Mouse (Mus musculus): ENCODE measurements around the gene Elfn1. TPM values are rescaled to one million over a fixed set of nuclear protein-coding genes. Genes with fewer than 3 reads are reported as not detected.

Elfn1 gene
- total RNA-seq, 1 experiment from 2014 or later: not detected

DNA sequence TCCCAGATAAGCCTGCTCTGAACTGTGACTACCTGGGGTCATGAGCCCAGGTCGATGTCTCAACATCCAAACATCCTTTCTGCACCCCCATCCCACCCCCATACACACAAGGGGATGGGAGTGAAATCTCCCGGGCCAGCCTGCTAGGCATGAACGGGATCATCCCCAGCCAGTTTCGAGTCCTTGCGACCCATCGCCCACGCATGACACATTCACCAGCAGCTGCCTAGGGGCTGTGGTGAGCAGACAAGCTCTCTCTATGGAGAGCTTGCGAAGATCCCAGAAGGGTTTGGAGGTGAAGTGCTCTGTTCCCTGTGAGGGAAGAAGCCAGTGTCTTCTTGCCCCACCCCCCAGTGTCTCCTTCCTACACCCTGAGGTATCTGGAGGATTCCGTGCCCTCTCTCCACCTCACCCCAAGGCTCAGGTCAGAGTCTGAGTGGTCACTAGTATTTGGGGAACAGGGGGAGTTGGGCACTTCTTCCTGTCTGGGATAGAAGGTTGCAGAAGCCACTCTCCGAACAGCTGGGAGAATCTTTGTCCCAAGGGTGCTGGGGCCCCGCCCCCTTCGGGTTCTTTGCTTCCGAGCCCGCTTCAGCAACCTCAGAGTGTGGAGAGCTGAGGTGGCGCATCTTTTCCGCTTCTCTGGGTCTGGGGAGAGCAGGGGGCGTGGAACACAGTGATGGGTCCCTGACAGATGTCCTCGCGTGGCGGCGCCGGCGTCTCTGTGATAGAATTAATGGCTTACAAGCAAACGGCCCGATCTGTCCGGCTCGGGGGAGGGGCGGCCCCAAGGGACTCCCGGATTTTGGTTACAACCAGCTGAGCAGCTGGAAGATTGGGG lies 2.2 kb downstream of the Elfn1 start:
- 0 out of 2 replicates have a peak, but pooled peaks have one; percentile 9 for ATAC-seq (replicated peaks; ENCODE audit: low read depth, poor library complexity, severe bottlenecking)

DNA sequence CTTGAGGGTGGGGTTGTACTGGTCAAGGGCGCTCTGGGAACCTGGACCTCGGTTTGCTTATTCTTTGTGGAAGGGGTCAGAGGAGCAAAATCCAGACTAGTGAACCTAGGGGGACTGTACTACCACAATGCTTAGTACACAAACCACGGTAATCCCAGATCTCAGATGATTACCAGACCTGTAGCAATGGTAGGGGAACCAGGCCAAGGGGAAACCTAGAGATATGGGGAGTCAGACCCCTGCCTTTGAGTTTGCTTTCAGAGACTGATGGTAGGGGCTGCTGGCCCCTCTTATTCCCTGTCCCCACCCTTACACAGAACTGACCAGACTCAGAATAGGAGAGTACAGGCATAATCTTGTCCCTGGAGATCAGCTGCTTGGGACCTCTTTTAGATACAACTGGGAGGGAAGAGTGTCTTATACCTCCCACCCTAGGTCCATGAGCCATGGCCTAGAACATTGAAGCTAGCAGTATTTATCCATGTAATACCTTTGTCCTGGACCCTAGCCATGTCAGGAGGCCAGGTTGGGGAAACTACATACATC lies 3.1 kb downstream of the Elfn1 start:
- no peak for ATAC-seq (replicated peaks; ENCODE audit: low read depth, poor library complexity, severe bottlenecking)

DNA sequence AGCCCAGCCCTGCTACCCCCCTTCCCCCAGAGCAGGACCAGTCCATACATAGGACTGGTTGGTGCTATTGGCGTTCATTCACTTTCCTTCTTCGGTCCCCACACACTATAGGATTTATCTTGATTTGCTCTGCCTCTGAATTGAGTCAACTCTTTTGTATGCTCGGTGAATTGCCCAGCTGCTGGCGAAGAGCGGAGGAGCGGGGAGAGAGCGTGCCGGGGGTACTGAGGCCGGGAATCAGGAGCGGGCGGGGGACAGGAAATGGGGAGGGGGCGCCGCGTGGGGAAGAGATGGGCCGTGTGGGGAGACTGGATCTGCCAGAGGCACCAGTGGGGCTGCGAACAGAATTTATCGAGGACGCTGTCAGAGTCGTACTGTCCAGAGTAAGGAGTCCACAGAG lies 3.8 kb downstream of the Elfn1 start:
- no peak for ATAC-seq (replicated peaks; ENCODE audit: low read depth, poor library complexity, severe bottlenecking)

DNA sequence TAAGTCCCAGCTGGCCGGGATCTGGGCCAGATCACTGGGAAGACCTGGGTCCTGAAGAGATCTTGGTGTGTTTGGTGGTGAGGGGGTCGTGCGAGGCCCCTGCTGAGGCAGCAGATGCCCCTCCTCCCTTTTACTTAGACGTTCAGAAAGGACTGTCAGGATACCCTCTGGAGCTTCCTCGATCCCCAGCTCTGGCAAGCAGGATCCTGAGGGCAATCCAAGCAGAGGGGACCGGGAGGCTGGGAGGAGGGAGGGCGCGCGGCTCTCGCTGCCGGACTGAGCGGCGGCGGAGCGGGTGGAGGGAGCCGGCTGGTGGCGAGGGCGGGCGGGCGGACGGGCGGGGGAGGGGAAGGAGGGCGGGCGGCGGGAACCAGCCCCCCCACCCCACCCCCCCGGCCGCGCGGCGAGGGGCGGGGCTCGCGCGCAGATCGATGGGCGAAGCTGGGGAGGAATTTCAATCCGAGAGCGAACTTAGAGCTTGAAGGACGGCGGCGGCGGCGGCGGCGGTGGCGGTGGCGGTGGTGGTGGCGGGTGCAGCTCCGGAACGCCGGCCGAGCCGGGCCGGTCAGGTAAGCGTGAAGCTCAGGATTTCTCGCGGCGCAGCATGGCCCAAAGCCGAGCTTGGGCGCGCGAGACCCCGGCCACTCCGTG lies 4.5 kb downstream of the Elfn1 start:
- no peak for ATAC-seq (replicated peaks; ENCODE audit: low read depth, poor library complexity, severe bottlenecking)

DNA sequence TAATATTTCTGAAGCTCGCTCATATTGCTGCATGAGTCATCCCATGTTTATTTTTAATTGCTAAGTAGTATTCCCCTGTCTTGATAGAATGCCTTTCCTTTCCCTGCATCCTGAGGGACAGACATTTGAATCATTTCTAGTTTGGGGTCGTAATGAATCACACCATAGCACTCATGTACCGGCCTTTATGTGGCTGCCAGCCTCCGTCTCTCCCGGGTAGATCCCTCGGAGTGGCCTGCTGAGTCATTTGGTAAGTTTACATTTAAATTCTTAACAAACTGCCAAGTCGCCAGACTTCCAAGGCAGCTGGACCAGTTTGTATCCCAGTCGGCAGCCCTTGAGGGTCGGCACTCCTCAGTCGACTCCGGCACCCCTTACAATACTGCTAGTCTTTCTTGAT lies 13.9 kb downstream of the Elfn1 start:
- ATAC-seq (replicated peaks; ENCODE audit: low read depth, poor library complexity, severe bottlenecking): no peak

- no peak for ATAC-seq (replicated peaks; ENCODE audit: low read depth, poor library complexity, severe bottlenecking)
These were observed 16.1 kb downstream of the Elfn1 start for GRCm38 (mm10) chr5:139923867-139924266.

- ATAC-seq (replicated peaks; ENCODE audit: low read depth, poor library complexity, severe bottlenecking): no peak
These were observed 22.4 kb downstream of the Elfn1 start for GRCm38 (mm10) chr5:139930102-139930501.

DNA sequence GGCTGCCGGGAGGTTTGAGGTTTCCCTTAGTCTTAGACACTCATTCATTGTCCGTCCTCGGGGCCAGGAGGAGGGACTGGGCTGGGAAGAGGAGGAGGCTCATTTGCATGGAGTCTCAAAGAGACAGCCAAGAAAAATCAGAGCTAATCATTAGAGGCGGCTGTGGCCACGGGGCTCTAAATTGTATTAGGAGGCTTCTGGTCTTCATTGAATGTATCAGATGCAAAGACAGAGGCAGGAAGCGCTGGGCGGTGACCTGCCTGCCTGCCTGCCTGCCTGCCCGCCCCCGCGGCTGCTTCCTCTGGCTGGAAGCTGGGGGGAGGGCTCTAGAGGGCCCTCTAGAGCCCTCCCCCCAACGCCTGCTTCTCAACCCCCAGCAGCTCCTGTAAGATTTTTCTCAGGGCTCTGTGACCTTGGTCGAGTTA lies 23.2 kb downstream of the Elfn1 start:
- ATAC-seq (replicated peaks; ENCODE audit: low read depth, poor library complexity, severe bottlenecking): peak; percentile 34

DNA sequence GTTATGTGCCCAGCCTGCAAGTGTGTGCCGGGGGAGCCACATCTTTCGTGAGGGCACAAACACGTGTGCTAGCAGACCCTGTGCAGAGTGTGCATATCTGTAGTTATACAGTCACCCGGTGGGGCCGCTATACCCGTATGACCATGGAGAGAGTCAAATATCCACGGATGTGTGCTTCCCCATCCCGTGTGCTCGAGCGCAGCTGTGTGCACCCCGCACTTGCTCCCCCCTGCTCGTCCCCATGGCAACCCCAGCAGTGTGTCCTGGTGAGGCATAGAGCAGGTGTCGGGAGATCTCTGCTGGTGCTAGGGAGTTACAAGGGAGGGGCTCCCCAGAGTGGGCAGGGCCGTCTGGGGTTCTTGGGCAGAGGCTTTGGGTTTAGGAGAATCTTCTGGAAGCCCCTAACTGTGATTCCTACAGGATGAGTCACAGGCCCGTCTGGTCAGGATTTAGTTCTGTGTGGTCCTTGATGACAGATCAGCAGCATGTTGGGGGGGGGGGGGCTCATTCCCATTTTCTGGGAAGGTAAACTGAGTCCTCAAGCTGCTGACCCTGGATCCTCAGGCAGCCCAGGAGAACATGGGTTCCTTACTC lies 24.3 kb downstream of the Elfn1 start:
- ATAC-seq (replicated peaks; ENCODE audit: low read depth, poor library complexity, severe bottlenecking): 0 out of 2 replicates have a peak, but pooled peaks have one; percentile 21

- peak; percentile 30; the same call in 1 of the 2 replicates for ATAC-seq (replicated peaks; ENCODE audit: low read depth, poor library complexity, severe bottlenecking)
These were observed 25.0 kb downstream of the Elfn1 start for GRCm38 (mm10) chr5:139932595-139933271.

GRCm38 (mm10) chr5:139933476-139933875 lies 25.7 kb downstream of the Elfn1 start:
- no peak for ATAC-seq (replicated peaks; ENCODE audit: low read depth, poor library complexity, severe bottlenecking)

- ATAC-seq (replicated peaks; ENCODE audit: low read depth, poor library complexity, severe bottlenecking): no peak
These were observed 28.7 kb downstream of the Elfn1 start for GRCm38 (mm10) chr5:139936431-139936830.

DNA sequence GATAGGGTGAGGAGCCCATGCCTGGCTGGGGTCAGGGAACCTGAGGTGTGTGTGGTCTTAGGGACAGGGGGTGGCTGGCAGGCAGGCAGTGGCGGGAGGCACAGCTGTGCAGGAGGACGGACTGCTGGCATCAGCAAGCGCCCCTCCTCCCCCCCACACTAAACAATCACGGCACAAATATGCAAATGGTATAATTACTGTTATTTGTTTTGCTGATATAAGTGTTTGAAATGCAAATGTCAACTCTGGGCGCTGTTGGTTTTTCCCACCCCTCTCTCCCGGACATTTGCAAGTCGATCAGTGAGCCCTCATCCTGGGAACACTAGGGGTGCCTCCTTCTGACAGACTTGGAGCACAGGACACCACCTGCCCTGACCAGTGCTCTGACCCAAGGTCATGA lies 37.0 kb downstream of the Elfn1 start:
- ATAC-seq (replicated peaks; ENCODE audit: low read depth, poor library complexity, severe bottlenecking): no peak

DNA sequence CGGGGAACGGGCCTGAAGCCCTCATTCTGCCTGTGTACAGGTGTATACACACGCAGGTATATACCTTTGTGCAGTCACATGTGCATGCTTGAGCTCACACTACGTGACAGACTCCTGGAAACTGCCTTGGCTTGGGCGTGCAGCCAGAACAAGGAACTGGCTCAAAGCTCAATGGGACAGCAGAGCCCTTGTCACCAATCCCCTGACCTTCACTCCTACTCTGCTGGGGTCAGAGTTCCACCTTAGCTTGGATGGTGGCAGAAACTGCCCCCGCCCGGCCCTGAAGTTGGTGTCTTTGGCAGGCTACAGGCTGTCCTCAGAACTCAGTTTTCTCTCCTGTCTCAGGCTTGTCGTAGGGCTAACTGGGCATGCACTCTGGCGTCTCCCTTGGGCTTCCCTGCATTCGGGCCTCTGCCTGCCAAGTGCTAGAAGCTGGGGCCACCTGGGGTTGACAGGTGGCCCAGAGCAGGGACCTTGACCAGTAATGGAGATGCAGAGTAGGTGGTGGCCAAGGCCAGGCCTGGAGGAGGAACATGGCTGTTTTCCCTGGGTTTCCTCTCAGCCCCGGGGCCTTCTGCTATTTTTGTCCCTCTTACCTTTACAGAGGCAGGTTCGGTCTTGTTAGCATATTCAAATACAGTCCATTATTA lies 38.1 kb downstream of the Elfn1 start:
- ATAC-seq (replicated peaks; ENCODE audit: low read depth, poor library complexity, severe bottlenecking): no peak

GRCm38 (mm10) chr5:139947446-139947845 lies 39.7 kb downstream of the Elfn1 start:
- ATAC-seq (replicated peaks; ENCODE audit: low read depth, poor library complexity, severe bottlenecking): no peak

- ATAC-seq (replicated peaks; ENCODE audit: low read depth, poor library complexity, severe bottlenecking): no peak
These were observed 40.8 kb downstream of the Elfn1 start for GRCm38 (mm10) chr5:139948552-139948951.

GRCm38 (mm10) chr5:139949363-139949762 lies 41.6 kb downstream of the Elfn1 start:
- ATAC-seq (replicated peaks; ENCODE audit: low read depth, poor library complexity, severe bottlenecking): no peak

- no peak for ATAC-seq (replicated peaks; ENCODE audit: low read depth, poor library complexity, severe bottlenecking)
These were observed 42.3 kb downstream of the Elfn1 start for GRCm38 (mm10) chr5:139949975-139950578.

- ATAC-seq (replicated peaks; ENCODE audit: low read depth, poor library complexity, severe bottlenecking): peak; percentile 83
These were observed 49.1 kb downstream of the Elfn1 start for GRCm38 (mm10) chr5:139956859-139957258.
